Mouse (Mus musculus) C2C12 (cell line): Measurements from ENCODE around the gene Kynu.

Experiments used
- CEBPB ChIP-seq: IDR thresholded peaks from one replicate; pipeline ENCODE4 v1.6.1; 2011; ENCODE audit warnings: low read depth, mild to moderate bottlenecking, control low read depth, moderate library complexity
- CTCF ChIP-seq: IDR thresholded peaks from one replicate; pipeline ENCODE4 v1.5.1; 2011; ENCODE audit not compliant: control insufficient read depth, insufficient read depth, insufficient read length
- MAX ChIP-seq: IDR thresholded peaks from one replicate; pipeline ENCODE4 v1.6.1; 2011; ENCODE audit warnings: mild to moderate bottlenecking, control low read depth
- USF1 ChIP-seq: IDR thresholded peaks from one replicate; pipeline ENCODE4 v1.6.1; 2011; ENCODE audit warnings: low read depth, mild to moderate bottlenecking, control low read depth, moderate library complexity

DNA sequence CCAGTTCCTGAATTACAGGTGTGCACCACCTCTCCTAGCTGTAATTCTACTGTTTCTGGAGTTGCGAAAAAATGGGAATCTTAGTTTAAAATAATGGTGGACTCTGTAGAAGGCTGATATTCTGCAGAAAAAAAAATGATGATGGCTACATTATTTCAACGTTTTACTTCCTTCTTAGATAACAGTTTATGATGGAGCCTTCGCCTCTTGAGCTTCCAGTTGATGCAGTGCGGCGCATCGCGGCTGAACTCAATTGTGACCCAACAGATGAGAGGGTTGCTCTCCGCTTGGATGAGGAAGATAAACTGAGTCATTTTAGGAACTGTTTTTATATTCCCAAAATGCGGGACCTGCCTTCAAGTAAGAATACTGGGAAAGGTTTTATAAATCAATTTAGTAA, 7.7 kb downstream of the Kynu start:
- TF ChIP-seq CEBPB: no peak
- no peak for TF ChIP-seq CTCF
- no peak for TF ChIP-seq USF1
- TF ChIP-seq MAX: no peak
